Comparison of ENCODE assay signal across 16 mouse cellular contexts in genomic region chr3:38194001-38194400, GRCm38 (mm10).
A peak's percentile ranks its signal among the peaks of the same experiment; 100 is the strongest.
DNase-seq lines count a peak whose midpoint lies in the region; ATAC-seq and TF ChIP-seq lines count a peak whose summit lies in the region.
"Had no signal": no experiment of that assay in that cellular context is flagged by ENCODE, and none has a peak within 500 bp of the region (broad histone marks: within the 10 kb centered on the region; RNA-seq: fewer than 3 reads in every experiment).

No protein-coding gene starts in this region.

- H3K4me1 ChIP-seq in heart, embryonic 10.5 days = no peaks in the 10 kb centered on the region
- H3K4me1 ChIP-seq in lung, postnatal 0 days (ENCODE audit: insufficient read depth, low read depth, low read length) = no peaks in the 10 kb centered on the region
- H3K4me1 ChIP-seq: hindbrain, embryonic 10.5 days; liver, embryonic 15.5 days; midbrain, embryonic 12.5 days; neural tube, embryonic 12.5 days had no signal

- no peak for TF ChIP-seq CTCF in lung, postnatal 0 days (IDR thresholded peaks at IDR 0.05)

- no peak overlapping the region for H3K9ac ChIP-seq in lung, postnatal 0 days (replicated peaks; ENCODE audit: low read depth)
- H3K9ac ChIP-seq: liver, embryonic 15.5 days; midbrain, embryonic 12.5 days; neural tube, embryonic 12.5 days had no signal

- WGBS in heart, embryonic 10.5 days = 82% methylated on average over 4 of the region's 4 CpGs
- WGBS in lung, postnatal 0 days = 54% methylated on average over 4 of the region's 4 CpGs

- no peaks in the 10 kb centered on the region for H3K9me3 ChIP-seq in heart, embryonic 10.5 days
- H3K9me3 ChIP-seq in lung, postnatal 0 days (ENCODE audit: low read length) = no peaks in the 10 kb centered on the region
- H3K9me3 ChIP-seq: hindbrain, embryonic 10.5 days; liver, embryonic 15.5 days; midbrain, embryonic 12.5 days; neural tube, embryonic 12.5 days had no signal

- no peak overlapping the region for H3K27ac ChIP-seq in heart, embryonic 10.5 days
- H3K27ac ChIP-seq in lung, postnatal 0 days (ENCODE audit: low read length) = no peak overlapping the region
- H3K27ac ChIP-seq: hindbrain, embryonic 10.5 days; layer of hippocampus, adult 2 months; liver, embryonic 15.5 days; midbrain, embryonic 12.5 days; neural tube, embryonic 12.5 days had no signal

- peak; percentile 67 for ATAC-seq in lung, postnatal 0 days
- no peak for ATAC-seq in megakaryocyte-erythroid progenitor cell, adult 5-6 weeks (replicated peaks; ENCODE audit: low FRiP score, low TSS enrichment, poor library complexity, severe bottlenecking)

- no peak for TF ChIP-seq EP300 in lung, postnatal 0 days (IDR thresholded peaks at IDR 0.05)

- H3K36me3 ChIP-seq in heart, embryonic 10.5 days = no peaks in the 10 kb centered on the region
- no peaks in the 10 kb centered on the region for H3K36me3 ChIP-seq in lung, postnatal 0 days (ENCODE audit: insufficient read depth, low read length)
- H3K36me3 ChIP-seq: hindbrain, embryonic 10.5 days; liver, embryonic 15.5 days; midbrain, embryonic 12.5 days; neural tube, embryonic 12.5 days had no signal

- H3K4me3 ChIP-seq in heart, embryonic 10.5 days = no peak overlapping the region
- no peak overlapping the region for H3K4me3 ChIP-seq in lung, postnatal 0 days (ENCODE audit: low read depth, low read length)
- H3K4me3 ChIP-seq: hindbrain, embryonic 10.5 days; layer of hippocampus, adult 2 months; liver, embryonic 15.5 days; midbrain, embryonic 12.5 days; neural tube, embryonic 12.5 days had no signal

- peak; percentile 44 to 65 for DNase-seq in heart, adult 18-20 months
- no peak for DNase-seq in heart, embryonic 10.5 days (ENCODE audit: low spot score)
- DNase-seq in Muller cell, postnatal 12 days (ENCODE audit: inconsistent ontology term) = peak; percentile 38
- DNase-seq in gastrocnemius, postnatal 14 days = peak; percentile 54
- peak; percentile 61 for DNase-seq in lung, postnatal 0 days (ENCODE audit: low spot score)
- no peak for DNase-seq in frontal cortex, postnatal 36 days (ENCODE audit: low spot score in 2 of 2)
- DNase-seq in adrenal gland, adult (ENCODE audit: inconsistent age in 2 of 2, low spot score in 1 of 2) = no peak
- DNase-seq: adrenal gland, postnatal 36 days; B cell, adult 2 months; kidney, adult 9 months had no signal

- H3K4me2 ChIP-seq in lung, postnatal 0 days (replicated peaks; ENCODE audit: low read depth, low read length) = no peak overlapping the region
- H3K4me2 ChIP-seq: liver, embryonic 15.5 days; midbrain, embryonic 12.5 days; neural tube, embryonic 12.5 days had no signal

- no peaks in the 10 kb centered on the region for H3K27me3 ChIP-seq in heart, embryonic 10.5 days (ENCODE audit: insufficient read depth, poor library complexity, severe bottlenecking)
- H3K27me3 ChIP-seq in lung, postnatal 0 days (replicated peaks; ENCODE audit: insufficient read depth, low read length) = no peaks in the 10 kb centered on the region; the same call in 1 of the 2 replicates
- H3K27me3 ChIP-seq: liver, embryonic 15.5 days; midbrain, embryonic 12.5 days; neural tube, embryonic 12.5 days had no signal

- intact Hi-C loops in gastrocnemius, postnatal 14 days (cut with DNase I; ENCODE audit: low total_unique reads) = no loop called here

Comparison
In these comparisons a context has a peak if more than half of its experiments do, and no peak if none do; other contexts are left out.
1. DNase-seq: peak in heart, adult 18-20 months (2 of 2), Muller cell, postnatal 12 days (single experiment), gastrocnemius, postnatal 14 days (single experiment) and lung, postnatal 0 days (single experiment); none in heart, embryonic 10.5 days (single experiment), frontal cortex, postnatal 36 days (0 of 2) and adrenal gland, adult (0 of 2).